In the genomic region with DNA sequence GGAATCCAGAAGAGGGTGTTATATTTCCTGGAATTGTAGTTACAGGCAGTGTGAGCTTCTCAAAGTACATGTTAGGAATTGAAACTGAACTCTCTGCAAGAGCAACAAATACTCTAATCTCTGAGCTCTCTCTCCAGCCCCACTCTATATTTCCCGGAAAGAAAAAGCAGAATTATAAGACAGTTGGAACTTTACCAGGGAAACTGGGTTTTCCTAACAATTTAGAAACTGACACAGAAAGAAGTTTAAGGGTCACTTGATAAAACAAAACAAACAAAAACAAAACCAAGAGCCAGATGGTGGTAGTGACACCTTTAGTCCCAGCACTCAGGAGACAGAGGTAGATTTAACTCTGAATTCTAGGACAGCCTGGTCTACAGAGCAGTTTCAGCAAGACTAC, we compare ENCODE assay signal across 17 mouse cellular contexts. TPM values are rescaled to one million over a fixed set of nuclear protein-coding genes. Genes with fewer than 3 reads are reported as not detected.
"Had no signal": no experiment of that assay in that cellular context is flagged by ENCODE, and none has a peak within 500 bp of the region (broad histone marks: within the 10 kb centered on the region; RNA-seq: fewer than 3 reads in every experiment).

No protein-coding gene starts in this region.

- H3K27me3 ChIP-seq: neural tube, embryonic 13.5 days; neural tube, embryonic 15.5 days; stomach, embryonic 15.5 days had no signal

- DNase-seq: retina, postnatal 1 day; right cerebral cortex, adult 18-20 months; right cerebral cortex, postnatal 14 days; right cerebral cortex, postnatal 25 days; right cerebral cortex, postnatal 4 days; spleen, adult 18-20 months; thymus, adult 18-20 months; thymus, adult 2 months; thymus, postnatal 14 days; thymus, postnatal 25 days; thymus, postnatal 36 days; thymus, postnatal 4 days had no signal

- H3K4me1 ChIP-seq: stomach, embryonic 15.5 days had no signal

- H3K36me3 ChIP-seq: stomach, embryonic 15.5 days had no signal

- H3K27ac ChIP-seq: neural tube, embryonic 13.5 days; neural tube, embryonic 15.5 days; stomach, embryonic 15.5 days; stomach, postnatal 0 days had no signal

- H3K9me3 ChIP-seq: neural tube, embryonic 13.5 days; neural tube, embryonic 15.5 days; stomach, embryonic 15.5 days had no signal

- H3K4me3 ChIP-seq: neural tube, embryonic 13.5 days; neural tube, embryonic 15.5 days; stomach, embryonic 15.5 days had no signal

- H3K9ac ChIP-seq: neural tube, embryonic 13.5 days; neural tube, embryonic 15.5 days; stomach, embryonic 15.5 days had no signal

- H3K4me2 ChIP-seq: neural tube, embryonic 13.5 days; neural tube, embryonic 15.5 days; stomach, embryonic 15.5 days had no signal

RNA-seq across cellular contexts. Expression of a gene that starts 14.6 kb away (rescaled TPM):
- polyA plus RNA-seq: small intestine, adult 2 months had no signal
